Mouse (Mus musculus) cerebellum, adult 18-20 months (tissue): Measurements from ENCODE around the gene Zfp697.
"Not testable (repeated sequence)": the region's sequence is repeated elsewhere in the genome, so short reads cannot be mapped to it uniquely, and the experiment has no call there.

Source experiments
- DNase-seq, 2 experiments: peaks; one replicate each; pipeline ENCODE4 v3.0.0; 2021

Gene Zfp697

GRCm38 (mm10) chr3:98524552-98524951 is 142.3 kb downstream of the Zfp697 start:
- DNase-seq: not testable (repeated sequence)

GRCm38 (mm10) chr3:98524978-98525377 is 142.7 kb downstream of the Zfp697 start:
- not testable (repeated sequence) for DNase-seq

DNA sequence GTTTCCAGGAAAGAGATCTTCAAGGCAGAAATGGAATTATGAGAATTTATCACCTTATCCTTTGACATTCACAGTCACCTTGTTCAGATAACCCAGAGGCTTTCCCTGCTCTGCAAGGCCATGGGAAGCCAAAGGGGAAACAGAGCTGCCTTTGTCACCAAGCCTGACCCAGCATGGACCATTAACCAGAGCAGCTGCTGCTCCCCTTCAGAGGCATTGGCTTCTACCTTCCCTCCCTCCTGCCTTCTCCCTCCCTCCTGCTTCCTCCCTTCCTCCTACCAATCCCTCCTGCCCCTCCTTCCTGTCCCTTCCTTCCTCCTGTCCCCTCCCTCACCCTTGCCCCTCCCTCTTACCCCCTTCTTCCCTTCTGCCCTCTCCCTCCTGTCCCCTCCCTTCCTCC is 165.4 kb downstream of the Zfp697 start:
- DNase-seq: not testable (repeated sequence)

DNA sequence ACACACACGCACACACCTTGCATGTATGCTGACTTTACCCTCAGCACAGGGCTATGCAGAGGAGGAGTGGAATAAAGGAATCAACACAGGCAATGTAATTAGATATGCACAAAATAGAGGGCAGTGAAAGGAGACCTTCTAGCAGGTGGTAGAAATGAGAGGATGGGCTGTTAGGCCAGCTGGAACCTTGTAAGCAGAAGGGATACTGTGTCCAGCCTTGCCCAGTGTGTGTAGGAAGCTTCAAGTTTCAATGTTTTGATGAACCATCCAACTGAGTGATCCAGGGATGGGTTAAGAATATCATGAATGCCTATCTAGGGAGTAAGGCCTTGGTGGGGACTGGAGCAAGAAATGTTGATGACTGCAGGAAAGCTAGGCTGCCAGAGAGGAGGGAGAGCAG is 166.2 kb downstream of the Zfp697 start:
- DNase-seq: not testable (repeated sequence)

GRCm38 (mm10) chr3:98550215-98550614 is 168.0 kb downstream of the Zfp697 start:
- not testable (repeated sequence) for DNase-seq

GRCm38 (mm10) chr3:98550832-98551231 is 168.6 kb downstream of the Zfp697 start:
- DNase-seq: not testable (repeated sequence)

DNA sequence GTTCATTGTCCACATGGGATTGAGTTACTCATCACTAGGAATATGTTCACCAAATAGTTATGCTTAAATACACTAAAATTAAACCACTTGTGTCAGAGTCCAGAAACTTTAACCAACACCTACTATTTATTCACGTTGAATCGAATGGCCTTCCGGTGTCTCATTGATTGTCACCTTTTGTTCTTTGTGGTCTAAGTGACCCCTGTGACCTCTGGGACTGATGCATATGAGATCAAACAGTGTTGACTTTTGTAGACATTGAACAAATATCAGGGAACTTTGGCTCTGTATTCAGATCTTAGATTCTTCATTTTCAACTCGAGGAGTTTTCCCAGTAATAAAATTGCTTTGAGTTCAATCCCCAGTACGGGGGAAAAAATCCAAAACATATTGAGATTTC is 178.4 kb downstream of the Zfp697 start:
- not testable (repeated sequence) for DNase-seq

DNA sequence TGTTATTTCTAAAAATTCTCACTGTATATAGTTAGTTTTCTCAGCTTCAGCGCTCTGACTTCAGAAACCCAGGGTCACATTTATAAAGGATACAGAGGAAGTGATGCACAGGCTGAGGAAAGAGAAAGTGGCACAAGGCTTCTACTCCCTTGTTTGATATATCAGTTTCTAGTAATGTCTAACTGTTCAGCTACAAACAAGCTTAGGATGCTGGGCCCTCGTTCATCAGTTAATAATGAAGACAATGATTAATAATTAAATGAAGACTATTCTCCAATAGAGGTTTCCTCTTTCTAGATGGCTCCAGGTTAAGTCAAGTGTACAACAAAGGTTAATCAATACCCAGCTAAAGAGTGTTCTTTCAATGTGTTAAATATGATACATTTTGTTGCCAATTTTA is 181.6 kb downstream of the Zfp697 start:
- not testable (repeated sequence) for DNase-seq

GRCm38 (mm10) chr3:98564894-98565293 is 182.6 kb downstream of the Zfp697 start:
- not testable (repeated sequence) for DNase-seq

DNA sequence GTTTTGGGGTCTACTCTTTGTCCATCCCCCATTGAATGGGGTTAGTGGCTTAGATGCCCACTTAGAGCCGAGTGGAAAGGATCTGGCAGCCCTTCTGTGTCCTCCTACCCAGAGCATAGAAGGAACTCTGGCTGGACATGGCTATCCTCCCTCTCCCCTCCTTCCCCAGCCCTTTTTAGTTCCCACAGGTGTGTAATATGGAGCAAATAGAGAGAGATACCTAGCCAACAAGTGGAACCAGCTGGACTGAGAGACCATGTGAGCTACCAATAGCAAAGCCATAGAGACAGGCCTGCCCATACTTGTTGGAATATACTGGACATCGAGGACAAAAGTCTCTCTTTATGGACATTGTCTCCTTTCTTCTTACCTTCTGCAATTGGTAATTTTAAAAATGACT is 185.5 kb downstream of the Zfp697 start:
- not testable (repeated sequence) for DNase-seq

- peak; percentile 6 to 8 for DNase-seq
These were observed 198.8 kb downstream of the Zfp697 start for GRCm38 (mm10) chr3:98581024-98581423.

GRCm38 (mm10) chr3:98582202-98582601 is 199.9 kb downstream of the Zfp697 start:
- DNase-seq: not testable (repeated sequence)

DNA sequence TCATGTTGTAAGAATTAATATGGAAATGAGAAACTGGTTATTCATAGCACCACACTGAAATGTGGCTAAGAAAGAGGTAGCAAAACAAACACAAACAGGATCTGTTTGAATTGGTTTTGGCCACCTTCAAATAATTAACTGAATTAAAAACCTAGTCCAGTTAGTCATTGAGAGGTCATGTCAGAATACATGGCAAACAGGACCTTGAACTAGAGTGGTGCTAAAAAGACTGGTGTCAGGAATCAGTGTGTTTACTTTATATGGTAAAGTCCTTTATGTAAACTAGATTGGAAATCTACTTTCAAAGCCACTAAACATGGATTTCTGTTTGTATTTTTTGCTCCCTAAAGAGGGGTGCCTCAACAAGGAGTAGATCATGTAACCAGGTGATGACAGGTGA is 200.4 kb downstream of the Zfp697 start:
- DNase-seq: not testable (repeated sequence)

GRCm38 (mm10) chr3:98587721-98588120 is 205.5 kb downstream of the Zfp697 start:
- DNase-seq: no peak

GRCm38 (mm10) chr3:98588707-98589106 is 206.4 kb downstream of the Zfp697 start, which contains the start of gene Gm10681:
Gm10681 (minus strand) TSS chr3:98588807.
- no peak for DNase-seq

- not testable (repeated sequence) for DNase-seq
These were observed 231.3 kb downstream of the Zfp697 start for GRCm38 (mm10) chr3:98613540-98613939.

DNA sequence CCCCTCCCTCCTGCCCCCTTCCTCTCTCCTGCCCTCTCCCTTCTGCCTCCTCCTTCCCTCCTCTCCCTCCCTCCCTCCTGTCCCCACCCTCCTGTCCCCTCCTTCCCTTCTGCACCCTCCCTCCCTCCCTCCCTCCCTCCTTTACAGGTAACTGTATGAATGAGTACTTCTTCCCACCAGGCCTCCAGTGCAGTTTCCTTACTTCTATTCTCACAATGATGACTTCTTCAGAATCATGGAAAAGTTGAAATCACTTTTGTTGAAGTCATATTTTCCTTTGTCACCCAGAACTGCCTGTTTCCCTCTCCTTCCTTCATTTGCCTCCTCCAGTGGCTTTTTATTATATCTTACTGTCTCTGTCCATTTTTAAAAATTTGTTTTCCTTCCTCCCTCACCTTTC is 231.7 kb downstream of the Zfp697 start:
- no peak for DNase-seq

DNA sequence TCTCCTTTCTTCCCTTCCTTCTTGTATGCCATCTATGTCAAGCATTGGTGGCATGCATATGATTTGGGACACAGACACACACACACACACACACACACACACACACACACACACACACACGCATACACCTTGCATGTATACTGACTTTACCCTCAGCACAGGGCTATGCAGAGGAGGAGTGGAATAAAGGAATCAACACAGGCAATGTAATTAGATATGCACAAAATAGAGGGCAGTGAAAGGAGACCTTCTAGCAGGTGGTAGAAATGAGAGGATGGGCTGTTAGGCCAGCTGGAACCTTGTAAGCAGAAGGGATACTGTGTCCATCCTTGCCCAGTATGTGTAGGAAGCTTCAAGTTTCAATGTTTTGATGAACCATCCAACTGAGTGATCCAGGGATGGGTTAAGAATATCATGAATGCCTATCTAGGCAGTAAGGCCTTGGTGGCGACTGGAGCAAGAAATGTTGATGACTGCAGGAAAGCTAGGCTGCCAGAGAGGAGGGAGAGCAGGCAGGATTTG is 232.2 kb downstream of the Zfp697 start:
- DNase-seq: not testable (repeated sequence)

- DNase-seq: not testable (repeated sequence)
These were observed 234.0 kb downstream of the Zfp697 start for GRCm38 (mm10) chr3:98616244-98616643.

GRCm38 (mm10) chr3:98616786-98617185 is 234.5 kb downstream of the Zfp697 start:
- not testable (repeated sequence) for DNase-seq

- DNase-seq: no peak
These were observed 247.4 kb downstream of the Zfp697 start for GRCm38 (mm10) chr3:98629633-98630032.

- DNase-seq: no peak
These were observed 247.9 kb downstream of the Zfp697 start, which contains the start of gene Hsd3b5 for GRCm38 (mm10) chr3:98630152-98630551. Hsd3b5 (minus strand) TSS chr3:98630252.

GRCm38 (mm10) chr3:98635145-98635544 is 252.9 kb downstream of the Zfp697 start:
- no peak for DNase-seq

DNA sequence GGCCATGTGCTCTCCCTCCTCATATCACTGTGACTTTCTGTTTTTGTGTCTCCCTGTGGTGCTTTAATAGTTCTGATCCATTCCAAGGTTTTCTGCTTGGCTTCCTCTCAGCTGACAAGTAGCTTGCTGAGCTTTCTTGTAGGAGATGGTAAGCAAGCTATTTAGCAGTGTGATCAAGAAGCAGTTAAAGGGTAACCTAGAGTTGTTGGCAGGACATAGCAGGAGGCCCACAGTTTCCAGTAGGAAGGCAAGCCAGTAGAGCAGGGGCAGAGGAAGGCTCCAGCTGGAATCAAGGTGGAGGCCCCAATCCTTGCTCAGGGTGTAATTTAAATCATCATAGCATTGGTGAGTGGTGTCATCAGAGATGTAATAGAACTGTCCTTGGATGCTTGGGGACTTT is 298.5 kb downstream of the Zfp697 start:
- DNase-seq: no peak

GRCm38 (mm10) chr3:98682401-98682800 is 300.1 kb downstream of the Zfp697 start:
- DNase-seq: no peak
